Mouse (Mus musculus) limb, embryonic 14.5 days (tissue): ENCODE results near the gene Fanci. TPM values are rescaled to one million over a fixed set of nuclear protein-coding genes. Genes with fewer than 3 reads are reported as not detected.

Experiments
- ATAC-seq: fragments of 200-750 bp; cut with Nextera tagmentation; 2 replicates; pipeline ENCODE4 v1.8.0; 2017; ENCODE audit warnings: low read depth, moderate number of reproducible peaks, moderate TSS enrichment; ENCODE audit not compliant: low FRiP score
- DNase-seq: peaks from one replicate; pipeline ENCODE4 v3.0.0-alpha.2; 2015; ENCODE audit warnings: low spot score
- H3K27ac ChIP-seq: fragments of 300-500 bp; sonication (generic); replicated peaks from 2 replicates; pipeline ENCODE4 v1.5.1; 2014; ENCODE audit warnings: low read depth, mild to moderate bottlenecking, low read length, moderate library complexity, mixed read lengths
- H3K27me3 ChIP-seq: fragments of 300-500 bp; sonication (generic); 2 replicates; pipeline ENCODE4 v1.6.1; 2014; ENCODE audit warnings: low read length, mixed read lengths; ENCODE audit not compliant: control insufficient read depth, insufficient read depth
- H3K36me3 ChIP-seq: fragments of 300-500 bp; sonication (generic); 2 replicates; pipeline ENCODE4 v1.6.1; 2014; ENCODE audit warnings: mild to moderate bottlenecking, low read length, moderate library complexity, mixed read lengths; ENCODE audit not compliant: control insufficient read depth, insufficient read depth
- H3K4me1 ChIP-seq: fragments of 300-500 bp; sonication (generic); 2 replicates; pipeline ENCODE4 v1.6.1; 2014; ENCODE audit warnings: antibody characterized with exemption, low read length, mixed read lengths; ENCODE audit not compliant: control insufficient read depth, insufficient read depth
- H3K4me2 ChIP-seq: fragments of 300-500 bp; sonication (generic); replicated peaks from 2 replicates; pipeline ENCODE4 v1.6.1; 2014; ENCODE audit warnings: low read depth, mild to moderate bottlenecking, low read length, moderate library complexity; ENCODE audit not compliant: severe bottlenecking
- H3K4me3 ChIP-seq: fragments of 300-500 bp; sonication (generic); replicated peaks from 2 replicates; pipeline ENCODE4 v1.5.1; 2014; ENCODE audit warnings: low read length
- H3K9ac ChIP-seq: fragments of 300-500 bp; sonication (generic); 2 replicates; pipeline ENCODE4 v1.6.1; 2014; ENCODE audit warnings: mild to moderate bottlenecking, low read depth, low read length, moderate library complexity; ENCODE audit not compliant: severe bottlenecking
- H3K9me3 ChIP-seq: fragments of 300-500 bp; sonication (generic); 2 replicates; pipeline ENCODE4 v1.6.1; 2016; ENCODE audit warnings: low read length; ENCODE audit not compliant: control insufficient read depth
- POLR2A ChIP-seq: fragments of 200-500 bp; IDR thresholded peaks from 2 replicates; pipeline ENCODE4 v1.8.0; 2012; ENCODE audit warnings: inconsistent platforms, mild to moderate bottlenecking, moderate library complexity, borderline replicate concordance; ENCODE audit not compliant: insufficient read depth, insufficient read length; ENCODE audit errors: extremely low read depth
- WGBS: fragments of 180-500 bp; shearing (Covaris S2); extraction: QIAGEN DNeasy Blood & Tissue Kit; methylation state at CpG from one replicate; pipeline ENCODE4 v1.1.7; 2014; 5-methylcytosine and 5-hydroxymethylcytosine counted together
- polyA plus RNA-seq, 2 experiments: library from polyadenylated mRNA; depleted of rRNA in 1 of 2; stranded (reverse) in 1 of 2; unstranded in 1 of 2; fragments of >200 nt; fragmentation: Nextera tagmentation in 1 of 2; extraction: Ambion mirVana in 1 of 2; gene quantifications; 2 replicates each; pipeline versions ENCODE4 v1.2.1 to v1.2.3; 2012 to 2014

Fanci gene
- polyA plus RNA-seq (2012; rRNA removed) (5.9 and 6.8 TPM in 2 replicates), polyA plus RNA-seq (2014; fragmentation: Nextera tagmentation; extraction: Ambion mirVana) (6.8 and 8.4 TPM in 2 replicates)

- H3K27ac ChIP-seq: peak within 1 kb of the TSS; percentile 94
- TF ChIP-seq POLR2A: no peak
- H3K9ac ChIP-seq: peak within 1 kb of the TSS; percentile 70
- H3K9me3 ChIP-seq: no peaks in the 10 kb centered on the region
- peaks cover 16% of the 10 kb centered on the region; the same call in 1 of the 2 replicates for H3K4me1 ChIP-seq
- H3K27me3 ChIP-seq: no peaks in the 10 kb centered on the region
- H3K36me3 ChIP-seq: no peaks in the 10 kb centered on the region
- WGBS: 1% methylated on average over 44 of the region's 44 CpGs
- ATAC-seq (peak; percentile 95), DNase-seq (peak; percentile 92)
- peak within 1 kb of the TSS; percentile 64 for H3K4me3 ChIP-seq
- H3K4me2 ChIP-seq: peak within 1 kb of the TSS; percentile 95
Measured at GRCm38 (mm10) chr7:79391883-79392649, at the start of gene Fanci. TSS of gene Fanci (plus strand) at chr7:79391929.

DNA sequence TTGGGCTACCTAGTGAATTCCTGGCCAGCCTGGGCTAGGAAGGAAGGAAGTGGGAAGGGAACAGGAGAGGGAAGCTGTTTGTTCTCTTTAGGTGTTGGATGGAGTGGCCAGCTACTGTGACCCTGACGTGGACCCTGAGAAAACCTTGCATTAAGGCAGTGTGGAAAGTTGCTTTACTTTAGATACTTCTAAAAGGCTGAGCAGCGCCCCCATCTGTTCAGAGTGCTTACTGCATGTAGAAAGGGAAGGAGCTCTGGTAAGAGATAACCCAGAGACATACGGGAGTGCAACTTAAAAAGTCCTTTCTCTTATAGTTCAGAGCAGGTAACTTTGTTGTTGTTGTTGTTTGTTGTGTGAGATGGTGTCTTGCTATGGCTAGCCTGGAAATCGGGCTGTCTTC, 45.8 kb upstream of the Fanci start:
- DNase-seq (peak; percentile 29), ATAC-seq (no peak)
- H3K4me2 ChIP-seq: no peak overlapping the region
- H3K4me3 ChIP-seq: no peak overlapping the region
- no peaks in the 10 kb centered on the region for H3K4me1 ChIP-seq
- H3K27ac ChIP-seq: no peak overlapping the region
- TF ChIP-seq POLR2A: no peak
- no peaks in the 10 kb centered on the region for H3K27me3 ChIP-seq
- 52% methylated on average over 4 of the region's 4 CpGs for WGBS
- no peaks in the 10 kb centered on the region for H3K9me3 ChIP-seq
- no peak overlapping the region for H3K9ac ChIP-seq
- H3K36me3 ChIP-seq: peaks cover 20% of the 10 kb centered on the region

GRCm38 (mm10) chr7:79346555-79347075, 45.1 kb upstream of the Fanci start:
- no peak for TF ChIP-seq POLR2A
- Histone ChIP-seq H3K4me1 (no peaks in the 10 kb centered on the region), H3K4me2 (no peak overlapping the region), H3K36me3 (peaks cover 27% of the 10 kb centered on the region), H3K9me3 (no peaks in the 10 kb centered on the region), H3K27me3 (no peaks in the 10 kb centered on the region), H3K9ac (no peak overlapping the region), H3K4me3 (no peak overlapping the region), H3K27ac (no peak overlapping the region)
- DNase-seq (no peak), ATAC-seq (no peak)
- 77% methylated on average over 8 of the region's 8 CpGs for WGBS

GRCm38 (mm10) chr7:79347108-79347813, 44.5 kb upstream of the Fanci start:
- ATAC-seq (no peak), DNase-seq (no peak)
- H3K27ac ChIP-seq: no peak overlapping the region
- 75% methylated on average over 13 of the region's 13 CpGs for whole genome bisulfite sequencing
- no peak overlapping the region for H3K4me2 ChIP-seq
- no peaks in the 10 kb centered on the region for H3K9me3 ChIP-seq
- H3K4me1 ChIP-seq: no peaks in the 10 kb centered on the region
- H3K4me3 ChIP-seq: no peak overlapping the region
- no peak for TF ChIP-seq POLR2A
- no peaks in the 10 kb centered on the region for H3K27me3 ChIP-seq
- H3K36me3 ChIP-seq: peaks cover 32% of the 10 kb centered on the region
- H3K9ac ChIP-seq: no peak overlapping the region

GRCm38 (mm10) chr7:79348816-79349215, 42.9 kb upstream of the Fanci start:
- H3K9me3 ChIP-seq: no peaks in the 10 kb centered on the region
- DNase-seq (no peak), ATAC-seq (no peak)
- 82% methylated on average over 8 of the region's 8 CpGs for whole genome bisulfite sequencing
- no peak overlapping the region for H3K4me3 ChIP-seq
- peaks cover 38% of the 10 kb centered on the region for H3K36me3 ChIP-seq
- H3K27me3 ChIP-seq: no peaks in the 10 kb centered on the region
- TF ChIP-seq POLR2A: no peak
- H3K4me1 ChIP-seq: no peaks in the 10 kb centered on the region
- no peak overlapping the region for H3K4me2 ChIP-seq
- H3K9ac ChIP-seq: no peak overlapping the region
- H3K27ac ChIP-seq: no peak overlapping the region
